Mouse (Mus musculus) cerebellum, adult 2 months (tissue): ENCODE measurements around the gene Abca1. TPM values are rescaled to one million over a fixed set of nuclear protein-coding genes. Genes with fewer than 3 reads are reported as not detected.
A peak's percentile ranks its signal among the peaks of the same experiment; 100 is the strongest.

ENCODE experiments used
- DNase-seq, 2 experiments: peaks; one replicate each; pipeline ENCODE4 v3.0.0; 2021
- H3K27ac ChIP-seq: fragments of 200-500 bp; 2 replicates; pipeline ENCODE4 v1.5.1; 2012; ENCODE audit warnings: low read length, control low read depth, inconsistent platforms; ENCODE audit not compliant: insufficient read depth
- H3K27me3 ChIP-seq: fragments of 200-500 bp; 2 replicates; pipeline ENCODE4 v1.6.1; 2012; ENCODE audit warnings: inconsistent platforms, mild to moderate bottlenecking, low read length, moderate library complexity; ENCODE audit not compliant: control insufficient read depth, insufficient read depth
- H3K4me1 ChIP-seq: fragments of 200-500 bp; 2 replicates; pipeline ENCODE4 v1.6.1; 2011; ENCODE audit warnings: low read length; ENCODE audit not compliant: control insufficient read depth, insufficient read depth
- H3K4me3 ChIP-seq: fragments of 200-500 bp; replicated peaks from 2 replicates; pipeline ENCODE3; 2011; ENCODE audit warnings: mild to moderate bottlenecking, low read depth, low read length, control low read depth; ENCODE audit not compliant: insufficient read depth
- CTCF ChIP-seq: fragments of 200-500 bp; IDR thresholded peaks from 2 replicates; pipeline ENCODE4 v1.5.1; 2011; ENCODE audit warnings: low read depth, mild to moderate bottlenecking, control low read depth, low read length, moderate library complexity, borderline replicate concordance; ENCODE audit not compliant: insufficient read depth
- POLR2A ChIP-seq: fragments of 200-500 bp; IDR thresholded peaks from 2 replicates; pipeline ENCODE4 v1.6.1; 2011; ENCODE audit warnings: low read length, control low read depth, borderline replicate concordance; ENCODE audit not compliant: insufficient read depth
- WGBS: fragments of 180-500 bp; shearing (Covaris S2); methylation state at CpG from one replicate; pipeline ENCODE4 v1.1.7; 2018; 5-methylcytosine and 5-hydroxymethylcytosine counted together
- polyA plus RNA-seq: library from polyadenylated mRNA; depleted of rRNA; stranded (reverse); fragments of >200 nt; gene quantifications from 2 replicates; pipeline ENCODE4 v1.2.3, GENCODE M21; 2012

The Abca1 gene
- polyA plus RNA-seq, 1 experiment = 10.0 TPM

- Histone ChIP-seq H3K4me1 (no peaks in the 10 kb centered on the region), H3K27me3 (no peaks in the 10 kb centered on the region), H3K27ac (no peak overlapping the region), H3K4me3 (no peak overlapping the region)
- no peak for DNase-seq
- WGBS = 65% methylated on average over 7 of the region's 7 CpGs
- TF ChIP-seq POLR2A = no peak
- TF ChIP-seq CTCF = no peak
Measured at GRCm38 (mm10) chr4:53045807-53046206, 113.9 kb downstream of the Abca1 start.

GRCm38 (mm10) chr4:53043819-53044218 is 115.9 kb downstream of the Abca1 start:
- no peak for DNase-seq
- Histone ChIP-seq H3K27ac (no peak overlapping the region), H3K4me1 (no peaks in the 10 kb centered on the region), H3K27me3 (no peaks in the 10 kb centered on the region), H3K4me3 (no peak overlapping the region)
- TF ChIP-seq POLR2A (no peak), CTCF (no peak)
- WGBS = 25% methylated on average over 8 of the region's 8 CpGs

GRCm38 (mm10) chr4:53030326-53030948 is 129.3 kb downstream of the Abca1 start:
- Histone ChIP-seq H3K27ac (no peak overlapping the region), H3K4me3 (no peak overlapping the region), H3K4me1 (no peaks in the 10 kb centered on the region), H3K27me3 (no peaks in the 10 kb centered on the region)
- TF ChIP-seq CTCF (0 out of 2 replicates have a peak, but pooled peaks have one; percentile 5), POLR2A (no peak)
- DNase-seq = no peak
- WGBS = 44% methylated on average over 8 of the region's 8 CpGs

- 87% methylated on average over 3 of the region's 3 CpGs for WGBS
- TF ChIP-seq POLR2A (no peak), CTCF (no peak)
- Histone ChIP-seq H3K27me3 (no peaks in the 10 kb centered on the region), H3K27ac (no peak overlapping the region), H3K4me1 (no peaks in the 10 kb centered on the region), H3K4me3 (no peak overlapping the region)
- no peak for DNase-seq
Measured at GRCm38 (mm10) chr4:53027811-53028210, 131.9 kb downstream of the Abca1 start.

- DNase-seq = no peak
- H3K4me3 ChIP-seq = no peak overlapping the region
- H3K27me3 ChIP-seq = no peaks in the 10 kb centered on the region
- TF ChIP-seq POLR2A = no peak
- TF ChIP-seq CTCF = no peak
- WGBS = 81% methylated on average over 4 of the region's 4 CpGs
- H3K27ac ChIP-seq = no peak overlapping the region
- no peaks in the 10 kb centered on the region for H3K4me1 ChIP-seq
Measured at GRCm38 (mm10) chr4:53024397-53024796, 135.3 kb downstream of the Abca1 start.

GRCm38 (mm10) chr4:53023189-53023925 is 136.3 kb downstream of the Abca1 start:
- H3K27ac ChIP-seq = no peak overlapping the region
- H3K27me3 ChIP-seq = no peaks in the 10 kb centered on the region
- H3K4me3 ChIP-seq = no peak overlapping the region
- 87% methylated on average over 14 of the region's 14 CpGs for WGBS
- H3K4me1 ChIP-seq = no peaks in the 10 kb centered on the region
- no peak for DNase-seq
- no peak for TF ChIP-seq CTCF
- TF ChIP-seq POLR2A = no peak

GRCm38 (mm10) chr4:53018392-53018791 is 141.3 kb downstream of the Abca1 start:
- Histone ChIP-seq H3K4me1 (no peaks in the 10 kb centered on the region), H3K27ac (no peak overlapping the region), H3K27me3 (no peaks in the 10 kb centered on the region), H3K4me3 (no peak overlapping the region)
- TF ChIP-seq CTCF (no peak), POLR2A (no peak)
- DNase-seq = no peak
- 90% methylated on average over 1 of the region's 1 CpGs for WGBS

GRCm38 (mm10) chr4:53015024-53015423 is 144.7 kb downstream of the Abca1 start:
- TF ChIP-seq POLR2A (no peak), CTCF (no peak)

More at GRCm38 (mm10) chr4:53015024-53015423, 144.7 kb downstream of the Abca1 start:
- Histone ChIP-seq H3K4me3 (no peak overlapping the region), H3K27ac (no peak overlapping the region), H3K4me1 (no peaks in the 10 kb centered on the region), H3K27me3 (no peaks in the 10 kb centered on the region)
- 94% methylated on average over 3 of the region's 3 CpGs for WGBS
- DNase-seq = no peak
